Mouse (Mus musculus) midbrain, embryonic 16.5 days (tissue): Measurements from ENCODE around the gene Kcne1. TPM values are rescaled to one million over a fixed set of nuclear protein-coding genes. Genes with fewer than 3 reads are reported as not detected.

Source experiments
- ATAC-seq: fragments of 200-750 bp; cut with Nextera tagmentation; 2 replicates; pipeline ENCODE4 v1.8.0; 2017; ENCODE audit warnings: moderate TSS enrichment
- H3K27ac ChIP-seq: fragments of 300-500 bp; sonication (generic); 2 replicates; pipeline ENCODE4 v1.5.1; 2014; ENCODE audit warnings: mild to moderate bottlenecking, low read length, mixed read lengths
- H3K27me3 ChIP-seq: fragments of 300-500 bp; sonication (generic); 2 replicates; pipeline ENCODE4 v1.6.1; 2014; ENCODE audit warnings: low read depth, low read length, mixed read lengths; ENCODE audit not compliant: control insufficient read depth, insufficient read depth
- H3K36me3 ChIP-seq: fragments of 300-500 bp; sonication (generic); 2 replicates; pipeline ENCODE4 v1.6.1; 2014; ENCODE audit warnings: mild to moderate bottlenecking, low read length, moderate library complexity, mixed read lengths; ENCODE audit not compliant: control insufficient read depth, insufficient read depth
- H3K4me1 ChIP-seq: fragments of 300-500 bp; sonication (generic); 2 replicates; pipeline ENCODE4 v1.6.1; 2014; ENCODE audit warnings: mild to moderate bottlenecking, low read length, mixed read lengths; ENCODE audit not compliant: control insufficient read depth, insufficient read depth
- H3K4me2 ChIP-seq: fragments of 300-500 bp; sonication (generic); 2 replicates; pipeline ENCODE4 v1.6.1; 2014; ENCODE audit warnings: mild to moderate bottlenecking, low read length, mixed read lengths
- H3K4me3 ChIP-seq: fragments of 300-500 bp; sonication (generic); 2 replicates; pipeline ENCODE4 v1.5.1; 2014; ENCODE audit warnings: low read depth, mild to moderate bottlenecking, low read length, moderate library complexity, mixed read lengths
- H3K9ac ChIP-seq: fragments of 300-500 bp; sonication (generic); 2 replicates; pipeline ENCODE4 v1.6.1; 2014; ENCODE audit warnings: low read depth, low read length, mixed read lengths
- H3K9me3 ChIP-seq: fragments of 300-500 bp; sonication (generic); replicated peaks from 2 replicates; pipeline ENCODE4 v1.6.1; 2014; ENCODE audit warnings: mild to moderate bottlenecking, low read length, mixed read lengths; ENCODE audit not compliant: control insufficient read depth, poor library complexity, severe bottlenecking
- WGBS: fragments of 180-500 bp; shearing (Covaris S2); extraction: QIAGEN DNeasy Blood & Tissue Kit; methylation state at CpG from one replicate; pipeline ENCODE4 v1.1.7; 2014; 5-methylcytosine and 5-hydroxymethylcytosine counted together
- polyA plus RNA-seq: library from polyadenylated mRNA; unstranded; fragments of >200 nt; fragmentation: Nextera tagmentation; extraction: Ambion mirVana; gene quantifications from 2 replicates; pipeline ENCODE4 v1.2.1, GENCODE M21; 2015

Gene Kcne1
- polyA plus RNA-seq, 1 experiment from 2014 or later, result not detected

DNA sequence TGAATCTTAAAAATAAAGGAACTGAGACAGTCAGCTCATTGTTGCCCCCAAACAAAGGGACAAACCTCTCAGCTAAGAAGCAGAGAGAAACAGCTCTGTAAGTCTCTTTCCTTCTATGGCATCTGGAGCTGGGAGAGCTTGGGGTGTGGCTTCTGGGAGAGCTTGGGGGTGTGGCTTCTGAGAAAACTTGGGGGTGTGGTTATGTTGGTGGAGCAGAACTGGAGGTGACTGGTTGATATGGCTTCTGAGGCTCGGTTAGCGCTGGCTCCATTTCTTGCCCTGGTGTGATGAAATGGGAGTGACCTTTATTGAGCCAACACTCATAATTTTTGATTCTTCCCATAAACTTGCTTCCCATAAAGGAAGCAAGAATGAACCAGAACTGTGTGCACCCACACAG, 10.0 kb upstream of the Kcne1 start:
- H3K9me3 ChIP-seq, result no peaks in the 10 kb centered on the region
- no peak overlapping the region for H3K4me2 ChIP-seq
- WGBS, result 62% methylated on average over 2 of the region's 2 CpGs
- H3K4me1 ChIP-seq, result no peaks in the 10 kb centered on the region; the same call in 1 of the 2 replicates
- no peaks in the 10 kb centered on the region for H3K27me3 ChIP-seq
- no peak overlapping the region for H3K4me3 ChIP-seq
- H3K9ac ChIP-seq, result no peak overlapping the region
- no peak for ATAC-seq
- H3K36me3 ChIP-seq, result no peaks in the 10 kb centered on the region
- no peak overlapping the region for H3K27ac ChIP-seq

DNA sequence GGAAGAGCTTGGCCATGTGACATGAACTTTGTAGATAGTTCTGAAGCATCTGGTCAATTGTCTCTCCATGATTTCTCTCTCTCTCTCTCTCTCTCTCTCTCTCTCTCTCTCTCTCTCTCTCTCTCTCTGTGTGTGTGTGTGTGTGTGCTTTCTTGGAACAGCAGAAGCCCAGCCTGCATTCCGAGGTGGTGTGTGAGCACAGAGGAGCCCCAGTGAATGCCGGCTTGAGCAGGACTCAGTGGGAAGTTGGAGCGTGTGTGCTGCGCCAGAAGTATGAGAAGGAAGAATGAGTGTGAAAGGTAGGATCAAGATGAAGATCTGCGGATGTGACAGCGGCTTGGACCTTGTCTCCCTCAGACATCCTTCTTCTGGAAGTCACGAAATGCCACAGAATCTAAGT, 6.2 kb upstream of the Kcne1 start:
- no peak for ATAC-seq

DNA sequence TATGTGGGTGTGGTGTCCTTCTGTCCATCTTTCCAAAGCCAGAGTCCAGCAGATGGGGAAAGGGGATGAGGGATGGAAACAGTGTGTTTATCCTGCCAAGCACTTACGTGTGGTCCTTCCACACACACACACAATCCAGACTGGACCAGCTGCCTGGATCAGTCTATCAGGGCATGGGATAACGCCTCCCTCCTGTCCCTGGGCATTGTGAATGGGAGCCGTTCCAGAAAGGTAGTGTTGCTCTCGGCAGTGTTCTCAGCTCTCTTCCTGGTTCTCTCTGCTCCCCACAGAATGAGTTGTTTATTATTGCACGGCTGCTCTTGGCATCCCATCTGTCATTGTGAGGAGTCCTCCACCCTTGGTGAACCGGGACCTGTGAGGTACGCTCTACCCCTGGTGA, 1.4 kb upstream of the Kcne1 start:
- Histone ChIP-seq H3K4me3 (no peak overlapping the region), H3K36me3 (no peaks in the 10 kb centered on the region), H3K4me2 (no peak overlapping the region), H3K27me3 (no peaks in the 10 kb centered on the region), H3K9ac (no peak overlapping the region), H3K4me1 (peaks cover 2% of the 10 kb centered on the region; the same call in 1 of the 2 replicates), H3K27ac (no peak overlapping the region), H3K9me3 (no peaks in the 10 kb centered on the region)
- no peak for ATAC-seq
- WGBS, result 81% methylated on average over 7 of the region's 7 CpGs

More for the DNA sequence above, 6.2 kb upstream of the Kcne1 start:
- Histone ChIP-seq H3K4me2 (no peak overlapping the region), H3K4me3 (no peak overlapping the region), H3K27me3 (no peaks in the 10 kb centered on the region), H3K27ac (no peak overlapping the region), H3K9ac (no peak overlapping the region), H3K4me1 (no peaks in the 10 kb centered on the region), H3K9me3 (no peaks in the 10 kb centered on the region), H3K36me3 (no peaks in the 10 kb centered on the region)
- WGBS, result 55% methylated on average over 7 of the region's 7 CpGs

DNA sequence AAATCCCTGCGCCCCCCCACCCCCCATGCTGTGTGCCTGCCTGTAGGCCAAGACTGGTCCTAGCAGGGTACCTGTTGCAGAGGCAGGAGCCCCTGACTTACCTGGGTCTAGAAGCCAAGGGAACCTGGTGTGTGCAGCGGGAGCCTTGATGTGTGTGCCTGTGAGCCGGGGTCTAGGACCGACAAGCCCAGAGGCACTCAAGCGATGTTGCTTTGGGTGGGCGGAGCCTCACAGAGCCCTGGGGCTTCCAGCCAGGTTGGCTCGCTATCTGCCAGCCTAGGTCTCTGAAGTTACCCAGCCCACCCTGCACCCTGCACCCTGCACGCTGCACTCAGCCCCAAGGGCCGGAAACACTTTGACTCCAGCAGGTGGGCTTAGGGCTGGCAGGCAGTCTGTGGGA, 534 bp downstream of the Kcne1 start:
- H3K4me3 ChIP-seq, result no peak overlapping the region
- 20% methylated on average over 9 of the region's 9 CpGs for WGBS
- peaks cover 2% of the 10 kb centered on the region; the same call in 1 of the 2 replicates for H3K4me1 ChIP-seq
- H3K27ac ChIP-seq, result no peak overlapping the region
- no peak overlapping the region for H3K9ac ChIP-seq
- no peaks in the 10 kb centered on the region for H3K27me3 ChIP-seq
- no peak for ATAC-seq
- H3K36me3 ChIP-seq, result no peaks in the 10 kb centered on the region
- no peaks in the 10 kb centered on the region for H3K9me3 ChIP-seq
- H3K4me2 ChIP-seq, result no peak overlapping the region

DNA sequence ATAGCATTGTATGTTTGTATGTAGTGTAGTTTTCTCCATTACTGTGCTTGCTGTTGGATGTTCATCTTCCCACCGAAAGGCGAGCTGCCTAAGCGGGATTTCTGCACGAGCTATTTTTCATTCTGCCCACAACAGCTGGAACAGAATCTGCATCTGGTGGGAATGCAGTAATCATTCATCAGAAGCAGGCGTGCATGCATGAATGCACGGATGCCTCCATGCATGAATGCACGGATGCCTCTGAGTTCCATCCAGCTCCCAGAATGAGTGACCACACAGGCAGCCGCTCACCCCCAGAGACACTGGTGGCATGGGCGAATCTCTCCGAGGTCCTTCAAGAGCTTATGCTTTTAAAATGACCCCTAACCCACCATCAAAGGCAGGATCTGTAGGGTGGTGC, 1.7 kb downstream of the Kcne1 start:
- 21% methylated on average over 10 of the region's 10 CpGs for WGBS
- H3K36me3 ChIP-seq, result no peaks in the 10 kb centered on the region
- no peak for ATAC-seq
- H3K4me1 ChIP-seq, result peaks cover 2% of the 10 kb centered on the region; the same call in 1 of the 2 replicates
- H3K9ac ChIP-seq, result no peak overlapping the region
- no peak overlapping the region for H3K4me3 ChIP-seq
- no peaks in the 10 kb centered on the region for H3K27me3 ChIP-seq
- H3K27ac ChIP-seq, result no peak overlapping the region
- no peak overlapping the region for H3K4me2 ChIP-seq
- no peaks in the 10 kb centered on the region for H3K9me3 ChIP-seq

DNA sequence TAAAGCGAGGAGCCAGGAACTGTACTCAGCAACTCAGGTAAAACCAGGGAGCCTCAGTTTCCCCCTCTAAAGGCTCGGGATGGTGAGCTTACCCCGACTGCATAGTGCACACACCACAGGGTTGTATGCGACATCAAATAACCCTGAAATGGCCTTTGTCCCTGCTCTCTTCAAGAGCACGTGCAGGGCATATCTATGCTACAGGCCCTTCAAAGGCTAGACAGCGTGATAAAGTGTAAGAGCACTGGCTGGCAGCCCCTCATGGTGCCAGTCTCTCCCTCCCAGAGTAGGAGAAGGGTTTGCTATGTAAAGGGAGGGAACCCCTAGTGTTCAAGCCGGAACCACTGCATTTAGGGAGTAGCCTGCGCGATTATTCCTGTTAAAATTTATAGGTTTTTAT, 2.2 kb downstream of the Kcne1 start:
- H3K4me3 ChIP-seq, result no peak overlapping the region
- no peak overlapping the region for H3K27ac ChIP-seq
- H3K9me3 ChIP-seq, result no peaks in the 10 kb centered on the region
- H3K4me1 ChIP-seq, result peaks cover 2% of the 10 kb centered on the region; the same call in 1 of the 2 replicates
- no peaks in the 10 kb centered on the region for H3K27me3 ChIP-seq
- ATAC-seq, result no peak
- H3K4me2 ChIP-seq, result no peak overlapping the region
- WGBS, result 60% methylated on average over 9 of the region's 9 CpGs
- no peak overlapping the region for H3K9ac ChIP-seq
- no peaks in the 10 kb centered on the region for H3K36me3 ChIP-seq

DNA sequence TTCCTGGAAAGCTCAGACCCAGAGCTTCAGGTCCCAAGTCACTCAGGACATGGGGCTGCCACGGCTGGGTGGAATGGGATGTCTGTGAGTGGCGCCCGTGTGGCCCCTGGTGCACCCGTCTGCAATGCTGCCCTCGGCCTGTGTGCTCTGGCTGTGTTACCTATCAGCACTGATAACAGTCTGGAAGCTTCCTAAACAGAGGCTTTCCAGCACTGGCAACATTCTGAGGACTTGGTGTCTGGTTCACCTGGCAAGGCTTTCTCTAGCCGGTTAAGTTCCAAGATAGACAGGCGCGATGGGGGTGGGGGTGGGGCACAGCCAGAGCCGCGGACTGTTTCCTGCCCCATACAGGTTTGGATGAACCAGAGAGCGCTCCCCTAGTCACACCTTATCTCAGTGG, 3.3 kb downstream of the Kcne1 start:
- Histone ChIP-seq H3K4me3 (no peak overlapping the region), H3K36me3 (no peaks in the 10 kb centered on the region)
- ATAC-seq, result no peak

DNA sequence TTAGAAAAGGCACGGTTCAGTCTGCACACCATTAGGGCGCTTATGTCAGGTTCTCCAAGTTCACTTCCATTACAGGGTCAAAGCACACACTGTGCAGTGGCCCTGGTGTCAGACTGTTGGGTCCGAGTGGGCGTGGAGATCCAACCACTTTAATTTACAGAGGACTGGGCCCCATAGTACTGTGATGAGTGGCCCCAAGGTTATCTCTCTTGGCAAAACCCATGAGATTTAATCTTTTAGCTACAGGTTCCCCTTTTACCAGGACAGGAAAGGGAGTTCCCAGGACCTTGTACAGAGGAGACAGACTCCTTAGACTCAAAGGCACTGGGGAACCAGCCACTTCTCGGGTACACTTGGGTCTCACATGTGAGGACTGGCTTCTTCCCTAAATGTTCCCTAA, 3.9 kb downstream of the Kcne1 start:
- H3K4me1 ChIP-seq, result peaks cover 2% of the 10 kb centered on the region; the same call in 1 of the 2 replicates
- H3K4me2 ChIP-seq, result no peak overlapping the region
- whole genome bisulfite sequencing, result 85% methylated on average over 5 of the region's 5 CpGs
- H3K27ac ChIP-seq, result no peak overlapping the region
- ATAC-seq, result no peak
- H3K4me3 ChIP-seq, result no peak overlapping the region
- H3K27me3 ChIP-seq, result no peaks in the 10 kb centered on the region
- no peak overlapping the region for H3K9ac ChIP-seq
- H3K36me3 ChIP-seq, result no peaks in the 10 kb centered on the region
- no peaks in the 10 kb centered on the region for H3K9me3 ChIP-seq

More for the DNA sequence above, 3.3 kb downstream of the Kcne1 start:
- Histone ChIP-seq H3K9me3 (no peaks in the 10 kb centered on the region), H3K4me2 (no peak overlapping the region), H3K27ac (no peak overlapping the region), H3K9ac (no peak overlapping the region), H3K27me3 (no peaks in the 10 kb centered on the region), H3K4me1 (peaks cover 2% of the 10 kb centered on the region; the same call in 1 of the 2 replicates)
- 76% methylated on average over 11 of the region's 11 CpGs for WGBS

DNA sequence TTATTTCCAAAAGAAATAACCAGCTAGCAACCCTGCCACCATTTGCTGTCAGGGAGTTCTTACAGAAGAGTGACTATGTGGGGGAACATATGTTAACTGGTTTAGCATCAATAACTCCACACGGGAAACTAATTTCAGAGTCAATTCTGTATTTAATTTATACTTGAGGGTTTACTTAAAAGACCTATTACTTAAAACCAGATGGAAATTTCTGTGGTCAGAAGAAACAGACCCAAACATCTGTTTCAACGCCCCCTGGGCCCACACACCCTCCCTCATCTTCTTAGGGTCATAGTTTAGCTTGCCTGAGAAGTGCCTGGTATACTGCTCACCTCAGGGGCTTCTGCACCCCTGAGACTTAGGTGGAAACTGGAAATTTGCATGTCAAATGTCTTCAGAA, 5.4 kb downstream of the Kcne1 start:
- Histone ChIP-seq H3K27me3 (no peaks in the 10 kb centered on the region), H3K4me3 (no peak overlapping the region), H3K4me2 (no peak overlapping the region), H3K9ac (no peak overlapping the region), H3K36me3 (no peaks in the 10 kb centered on the region), H3K4me1 (peaks cover 2% of the 10 kb centered on the region; the same call in 1 of the 2 replicates), H3K9me3 (no peaks in the 10 kb centered on the region), H3K27ac (no peak overlapping the region)
- ATAC-seq, result no peak
- 72% methylated on average over 2 of the region's 2 CpGs for WGBS
